Mouse (Mus musculus): ENCODE data around the gene Parvb. TPM values are rescaled to one million over a fixed set of nuclear protein-coding genes. Genes with fewer than 3 reads are reported as not detected.
"Not testable (repeated sequence)": the region's sequence is repeated elsewhere in the genome, so short reads cannot be mapped to it uniquely, and the experiment has no call there.

Parvb gene
- polyA plus RNA-seq, 1 experiment from 2014 or later: 13.5 TPM

DNA sequence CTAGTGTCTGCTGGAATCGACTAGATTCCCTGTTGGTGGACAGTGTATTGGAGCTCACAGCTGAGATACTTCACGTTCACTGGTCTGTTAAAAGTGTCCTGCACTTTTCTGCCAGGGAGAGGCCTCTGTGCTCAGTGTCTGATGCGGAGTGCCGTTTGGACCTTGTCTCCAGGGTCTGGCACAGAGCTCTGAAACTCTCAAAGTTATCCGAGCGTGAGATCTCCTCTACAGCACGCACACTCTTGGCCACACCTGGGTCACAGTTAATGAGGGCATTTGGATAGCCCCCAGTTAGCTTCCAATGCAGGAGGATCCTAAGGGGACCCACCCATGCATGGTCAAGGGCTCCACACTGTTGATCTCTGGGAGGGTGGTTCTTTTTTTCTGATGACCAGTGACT, 46.2 kb downstream of the Parvb start:
- WGBS: 85% methylated on average over 7 of the region's 7 CpGs
- Histone ChIP-seq H3K36me3 (peaks cover 30% of the 10 kb centered on the region), H3K4me2 (no peak overlapping the region)

DNA sequence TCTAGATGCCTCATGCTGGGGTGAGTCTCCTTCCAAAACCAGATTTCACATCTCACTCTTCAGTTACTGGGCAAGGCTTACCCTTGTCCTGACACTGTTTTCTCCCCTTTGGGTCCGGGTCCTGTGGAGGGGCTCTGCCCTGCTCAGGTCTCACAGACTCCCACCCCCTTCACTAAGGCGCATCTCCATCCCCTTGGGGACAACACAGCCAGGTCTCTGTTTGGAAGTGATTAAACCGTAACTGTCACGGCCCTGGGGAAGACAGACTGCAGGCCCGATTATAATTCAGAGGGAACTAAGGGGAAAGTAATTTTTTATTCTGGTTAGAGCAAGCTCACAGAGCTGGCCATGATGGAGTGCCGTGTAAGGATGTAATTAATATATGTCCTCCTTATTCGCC, 46.8 kb downstream of the Parvb start:
- no peak overlapping the region for H3K4me3 ChIP-seq
- no peak for ATAC-seq (replicated peaks; ENCODE audit: insufficient number of reproducible peaks, insufficient read depth, low FRiP score, low read depth)

More for the DNA sequence above, 46.2 kb downstream of the Parvb start:
- no peak overlapping the region for H3K27ac ChIP-seq
- H3K4me1 ChIP-seq (replicated peaks): no peaks in the 10 kb centered on the region
- H3K9me3 ChIP-seq (replicated peaks): no peaks in the 10 kb centered on the region
- H3K9ac ChIP-seq: no peak overlapping the region
- no peak for ATAC-seq (replicated peaks; ENCODE audit: insufficient number of reproducible peaks, insufficient read depth, low FRiP score, low read depth)
- H3K4me3 ChIP-seq: no peak overlapping the region
- no peaks in the 10 kb centered on the region for H3K27me3 ChIP-seq

DNA sequence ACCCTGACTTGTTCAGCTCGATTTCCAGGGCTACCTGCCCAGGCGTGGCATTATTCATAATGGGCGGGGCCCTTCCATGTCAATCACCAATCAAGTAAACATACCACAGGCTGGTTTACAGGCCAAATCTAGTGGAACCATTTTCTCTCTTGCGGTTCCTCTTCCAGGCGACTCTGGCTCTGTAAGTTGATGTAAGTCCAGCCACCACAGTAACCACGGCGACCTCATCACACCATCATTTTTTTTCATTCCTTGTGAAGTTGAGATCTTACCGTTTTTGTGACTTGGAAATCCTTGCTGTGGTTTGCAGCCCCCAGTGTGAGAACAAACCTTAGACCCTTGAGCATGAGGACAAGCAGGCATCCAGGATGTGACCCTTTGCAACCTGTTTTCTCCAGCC, 48.5 kb downstream of the Parvb start:
- Histone ChIP-seq H3K4me1 (replicated peaks) (no peaks in the 10 kb centered on the region), H3K9ac (no peak overlapping the region), H3K4me3 (no peak overlapping the region), H3K9me3 (replicated peaks) (no peaks in the 10 kb centered on the region), H3K4me2 (no peak overlapping the region), H3K27me3 (no peaks in the 10 kb centered on the region), H3K36me3 (peaks cover 15% of the 10 kb centered on the region; the same call in 1 of the 2 replicates), H3K27ac (no peak overlapping the region)
- WGBS: 79% methylated on average over 8 of the region's 8 CpGs
- no peak for ATAC-seq (replicated peaks; ENCODE audit: insufficient number of reproducible peaks, insufficient read depth, low FRiP score, low read depth)

More for the DNA sequence above, 46.8 kb downstream of the Parvb start:
- WGBS: 74% methylated on average over 7 of the region's 7 CpGs
- Histone ChIP-seq H3K27me3 (no peaks in the 10 kb centered on the region), H3K9ac (no peak overlapping the region), H3K9me3 (replicated peaks) (no peaks in the 10 kb centered on the region), H3K36me3 (peaks cover 26% of the 10 kb centered on the region), H3K4me2 (no peak overlapping the region), H3K4me1 (replicated peaks) (no peaks in the 10 kb centered on the region), H3K27ac (no peak overlapping the region)

DNA sequence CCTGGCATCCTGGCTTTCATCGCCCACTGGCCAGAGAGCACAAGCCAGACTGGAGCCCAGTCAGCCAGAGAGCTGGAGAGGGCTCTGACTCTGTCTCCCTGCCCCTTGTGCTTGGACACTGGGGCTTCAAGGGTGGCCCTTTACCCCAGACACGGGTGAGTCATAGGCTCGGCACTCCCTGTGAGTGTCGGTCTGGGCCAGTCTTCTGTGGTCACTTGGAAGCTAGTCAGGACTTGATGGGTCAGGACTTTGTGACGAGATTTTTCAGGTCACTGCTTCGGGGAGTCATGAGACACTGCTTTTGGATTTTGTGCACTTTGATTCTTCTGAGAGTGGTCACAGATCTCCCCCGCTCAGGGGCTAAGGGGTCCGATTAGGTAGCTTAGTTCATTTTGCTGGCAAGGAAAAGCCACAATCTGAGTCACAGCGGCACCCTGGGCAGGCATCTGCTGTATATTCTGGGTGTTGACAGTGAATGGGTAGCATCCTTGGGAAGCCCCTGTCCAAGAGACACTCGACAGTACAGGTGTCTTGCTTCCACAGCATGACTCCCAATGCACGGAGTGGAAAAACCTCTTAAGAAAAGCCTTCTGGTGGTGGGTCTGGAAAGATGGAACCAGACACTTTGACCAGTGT, 49.0 kb downstream of the Parvb start:
- Histone ChIP-seq H3K27me3 (no peaks in the 10 kb centered on the region), H3K9ac (no peak overlapping the region), H3K36me3 (peaks cover 11% of the 10 kb centered on the region; the same call in 1 of the 2 replicates), H3K9me3 (replicated peaks) (no peaks in the 10 kb centered on the region), H3K4me2 (no peak overlapping the region), H3K4me1 (replicated peaks) (no peaks in the 10 kb centered on the region), H3K27ac (no peak overlapping the region), H3K4me3 (no peak overlapping the region)
- 75% methylated on average over 11 of the region's 11 CpGs for WGBS
- ATAC-seq (replicated peaks; ENCODE audit: insufficient number of reproducible peaks, insufficient read depth, low FRiP score, low read depth): no peak

DNA sequence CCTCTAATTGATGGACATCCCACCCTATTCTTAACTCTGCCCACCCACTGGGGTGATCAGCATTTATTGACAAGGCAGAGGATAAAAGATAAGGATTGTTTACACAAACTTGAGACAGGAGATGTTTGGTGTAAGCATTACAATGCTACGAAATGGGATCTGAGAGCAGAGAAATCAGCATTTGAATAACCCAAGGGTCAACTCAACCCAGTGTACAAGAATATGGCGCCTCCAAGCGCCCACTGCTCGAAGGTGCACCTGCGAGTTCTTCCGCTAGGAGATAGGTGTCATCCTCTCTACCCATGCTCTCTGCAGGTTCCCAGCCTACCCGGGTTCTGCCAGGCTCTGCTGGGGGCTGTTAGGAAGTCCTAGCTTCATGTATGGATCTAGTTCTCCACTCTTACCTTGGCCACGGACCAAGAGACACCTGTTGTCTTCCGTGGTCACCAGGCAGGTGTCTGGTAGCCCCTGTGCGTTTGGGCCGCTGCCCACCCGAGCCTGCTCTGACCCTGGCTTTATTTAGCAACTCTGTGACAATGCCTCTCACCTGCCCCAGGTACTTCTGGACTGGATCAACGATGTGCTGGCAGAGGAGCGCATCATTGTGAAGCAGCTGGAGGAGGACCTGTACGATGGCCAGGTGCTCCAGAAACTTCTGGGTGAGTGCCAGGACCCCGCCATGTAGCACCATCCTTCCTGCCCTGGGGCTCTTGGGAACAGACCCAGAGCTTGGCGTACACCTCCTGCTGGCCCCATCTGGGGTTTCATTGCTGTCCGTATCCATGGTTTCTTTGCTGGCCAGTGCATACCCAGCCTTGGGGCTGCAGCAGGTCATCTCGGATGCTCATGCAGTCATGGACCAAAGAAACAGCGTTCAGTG, 50.6 kb downstream of the Parvb start:
- no peaks in the 10 kb centered on the region for H3K9me3 ChIP-seq (replicated peaks)
- no peak overlapping the region for H3K27ac ChIP-seq
- H3K9ac ChIP-seq: no peak overlapping the region
- no peak overlapping the region for H3K4me2 ChIP-seq
- ATAC-seq (replicated peaks; ENCODE audit: insufficient number of reproducible peaks, insufficient read depth, low FRiP score, low read depth): no peak
- H3K27me3 ChIP-seq: no peaks in the 10 kb centered on the region
- H3K36me3 ChIP-seq: peaks cover 9% of the 10 kb centered on the region; the same call in 1 of the 2 replicates
- WGBS: 77% methylated on average over 20 of the region's 20 CpGs
- no peak overlapping the region for H3K4me3 ChIP-seq
- H3K4me1 ChIP-seq (replicated peaks): 0 out of 2 replicates have a peak, but pooled peaks cover 3% of the 10 kb centered on the region

DNA sequence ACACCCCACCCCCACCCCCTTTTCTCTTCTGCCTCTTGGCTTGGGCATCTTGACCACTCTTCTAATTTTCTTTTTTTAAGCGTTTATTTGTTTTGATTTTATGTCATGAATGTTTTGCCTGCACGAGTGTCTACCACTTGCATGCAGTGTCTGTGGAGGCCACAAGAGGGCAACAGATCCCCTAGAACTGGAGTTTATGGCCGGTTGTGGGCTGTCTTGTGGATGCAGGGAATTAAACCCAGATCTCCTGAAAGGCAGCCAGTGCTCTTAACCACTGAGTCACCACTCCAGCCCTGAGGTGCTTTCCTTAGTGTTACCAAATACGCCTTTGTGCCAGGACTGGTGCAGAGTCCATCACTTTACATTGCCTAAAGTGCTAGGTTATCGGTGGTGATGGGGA, 52.2 kb downstream of the Parvb start:
- Histone ChIP-seq H3K9me3 (replicated peaks) (no peaks in the 10 kb centered on the region), H3K36me3 (peaks cover 5% of the 10 kb centered on the region; the same call in 1 of the 2 replicates), H3K4me1 (replicated peaks) (0 out of 2 replicates have a peak, but pooled peaks cover 3% of the 10 kb centered on the region), H3K9ac (no peak overlapping the region), H3K4me3 (no peak overlapping the region), H3K27me3 (no peaks in the 10 kb centered on the region), H3K27ac (no peak overlapping the region), H3K4me2 (no peak overlapping the region)
- WGBS: 70% methylated on average over 5 of the region's 5 CpGs
- no peak for ATAC-seq (replicated peaks; ENCODE audit: insufficient number of reproducible peaks, insufficient read depth, low FRiP score, low read depth)

DNA sequence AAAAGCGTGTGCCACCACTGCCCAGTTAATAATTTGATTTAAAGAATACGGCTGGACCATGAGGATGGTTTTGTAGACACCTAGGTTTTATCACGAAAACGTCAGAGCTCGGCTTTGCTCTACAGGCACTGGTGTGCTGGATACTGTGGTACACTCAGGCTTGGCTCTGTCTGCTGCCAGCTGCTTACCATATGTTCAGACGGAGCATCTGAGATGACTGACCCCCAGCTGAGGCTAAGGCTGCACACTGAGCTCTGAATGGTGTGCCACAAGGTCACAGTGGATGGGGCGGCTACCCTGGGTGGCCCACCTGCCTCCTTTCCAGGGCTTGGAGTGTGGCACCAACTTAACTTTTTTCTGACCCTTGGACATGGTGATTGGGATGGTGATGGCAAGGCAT, 53.6 kb downstream of the Parvb start:
- no peak overlapping the region for H3K4me3 ChIP-seq
- no peak overlapping the region for H3K4me2 ChIP-seq
- H3K36me3 ChIP-seq: no peaks in the 10 kb centered on the region; the same call in 1 of the 2 replicates
- H3K27ac ChIP-seq: no peak overlapping the region
- 86% methylated on average over 7 of the region's 7 CpGs for WGBS
- no peaks in the 10 kb centered on the region for H3K27me3 ChIP-seq
- no peak overlapping the region for H3K9ac ChIP-seq
- ATAC-seq (replicated peaks; ENCODE audit: insufficient number of reproducible peaks, insufficient read depth, low FRiP score, low read depth): no peak
- no peaks in the 10 kb centered on the region for H3K9me3 ChIP-seq (replicated peaks)
- 0 out of 2 replicates have a peak, but pooled peaks cover 3% of the 10 kb centered on the region for H3K4me1 ChIP-seq (replicated peaks)

DNA sequence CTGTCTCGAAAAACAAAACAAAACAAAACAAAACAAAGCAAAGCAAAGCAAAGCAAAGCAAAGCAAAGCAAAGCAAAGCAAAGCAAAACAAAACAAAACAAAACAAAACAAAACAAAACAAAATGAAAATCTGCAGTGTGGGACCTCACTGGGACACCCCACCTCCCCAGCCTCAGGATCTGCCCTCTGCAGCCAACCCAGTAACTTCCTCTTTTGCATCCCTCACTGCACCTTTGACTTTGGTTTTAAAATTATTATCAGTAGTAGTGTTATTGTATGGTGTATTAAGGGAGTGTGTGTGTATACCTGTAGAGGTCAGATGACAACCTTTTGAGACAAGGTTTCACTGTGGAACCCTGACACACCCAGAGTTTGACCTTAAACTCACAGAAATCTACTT, 57.1 kb downstream of the Parvb start:
- WGBS: 92% methylated on average over 1 of the region's 1 CpGs
- not testable (repeated sequence) for H3K9ac ChIP-seq; H3K27me3 ChIP-seq; H3K4me3 ChIP-seq; H3K36me3 ChIP-seq; H3K4me2 ChIP-seq; H3K9me3 ChIP-seq (replicated peaks); ATAC-seq (replicated peaks; ENCODE audit: insufficient number of reproducible peaks, insufficient read depth, low FRiP score, low read depth); H3K4me1 ChIP-seq (replicated peaks); H3K27ac ChIP-seq

DNA sequence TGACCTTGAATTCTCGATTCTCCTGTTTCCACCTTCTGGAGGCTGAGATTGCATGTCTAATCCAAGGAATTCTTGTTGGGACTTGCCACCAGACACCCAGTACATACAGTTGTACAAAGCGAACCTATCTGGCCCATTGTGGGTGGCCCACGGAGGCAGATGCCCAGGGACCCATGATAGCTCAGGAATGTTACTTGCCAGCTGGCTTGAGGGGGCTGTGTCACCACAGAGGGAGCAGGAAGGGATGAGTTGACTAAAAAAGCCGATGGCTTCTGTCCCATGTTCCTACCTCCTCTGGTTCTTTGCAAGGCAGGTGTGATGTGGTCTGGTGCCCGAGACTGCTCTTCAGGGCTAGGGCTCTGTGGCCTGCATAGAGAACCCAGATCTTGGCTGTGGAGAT, 59.3 kb downstream of the Parvb start:
- WGBS: 87% methylated on average over 5 of the region's 5 CpGs
- no peak overlapping the region for H3K4me2 ChIP-seq
- H3K4me3 ChIP-seq: no peak overlapping the region
- peaks cover 15% of the 10 kb centered on the region; the same call in 1 of the 2 replicates for H3K36me3 ChIP-seq
- H3K9ac ChIP-seq: no peak overlapping the region
- H3K4me1 ChIP-seq (replicated peaks): 0 out of 2 replicates have a peak, but pooled peaks cover 3% of the 10 kb centered on the region
- no peak for ATAC-seq (replicated peaks; ENCODE audit: insufficient number of reproducible peaks, insufficient read depth, low FRiP score, low read depth)
- H3K27ac ChIP-seq: no peak overlapping the region
- H3K9me3 ChIP-seq (replicated peaks): no peaks in the 10 kb centered on the region
- no peaks in the 10 kb centered on the region for H3K27me3 ChIP-seq

DNA sequence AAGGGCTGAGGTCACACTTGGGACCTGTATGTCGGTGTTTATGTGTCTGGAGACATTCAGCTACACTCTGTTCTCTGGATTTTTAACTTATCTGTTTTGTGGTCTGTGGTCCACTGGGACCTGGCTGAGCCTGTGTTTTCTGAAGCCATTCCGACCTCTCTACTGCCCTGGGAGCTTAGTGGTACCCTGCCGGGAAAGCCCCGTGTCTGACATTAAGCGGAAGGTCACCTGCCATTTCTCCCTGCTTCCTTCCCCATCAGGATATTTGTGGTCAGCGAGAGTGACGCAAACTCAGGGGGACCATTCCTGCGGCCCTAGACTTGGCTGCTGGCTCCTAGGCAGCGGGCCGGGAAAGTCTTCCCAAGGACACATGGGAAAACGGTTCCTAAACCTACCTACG, 61.7 kb downstream of the Parvb start:
- no peak overlapping the region for H3K9ac ChIP-seq
- no peaks in the 10 kb centered on the region for H3K9me3 ChIP-seq (replicated peaks)
- no peaks in the 10 kb centered on the region for H3K27me3 ChIP-seq
- H3K27ac ChIP-seq: no peak overlapping the region
- H3K4me3 ChIP-seq: no peak overlapping the region
- 76% methylated on average over 12 of the region's 12 CpGs for WGBS
- H3K4me1 ChIP-seq (replicated peaks): no peaks in the 10 kb centered on the region
- ATAC-seq (replicated peaks; ENCODE audit: insufficient number of reproducible peaks, insufficient read depth, low FRiP score, low read depth): no peak
- H3K36me3 ChIP-seq: peaks cover 15% of the 10 kb centered on the region; the same call in 1 of the 2 replicates
- H3K4me2 ChIP-seq: no peak overlapping the region

DNA sequence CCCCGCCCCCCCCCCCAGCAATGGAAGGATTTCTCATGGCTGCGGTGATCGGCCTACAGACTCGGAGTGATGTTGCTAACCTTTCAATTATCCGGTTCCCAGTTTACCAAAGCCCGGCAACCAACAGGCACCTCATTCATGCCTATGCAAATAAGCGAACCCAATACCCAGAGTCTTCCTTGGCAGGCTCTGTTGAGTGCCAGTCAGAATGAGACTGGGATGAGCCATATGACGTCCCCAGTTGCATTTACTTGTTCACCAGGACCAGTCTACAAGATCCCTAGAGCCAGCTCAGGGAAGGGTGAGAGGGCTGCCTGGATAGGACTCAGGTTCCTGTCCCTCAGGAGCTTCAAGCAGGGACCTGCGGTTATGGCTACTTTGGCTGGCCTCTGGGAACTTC, 62.5 kb downstream of the Parvb start:
- WGBS: 87% methylated on average over 9 of the region's 9 CpGs

More for the DNA sequence above, 62.5 kb downstream of the Parvb start:
- no peak overlapping the region for H3K9ac ChIP-seq
- H3K27ac ChIP-seq: no peak overlapping the region
- no peaks in the 10 kb centered on the region for H3K27me3 ChIP-seq
- H3K4me1 ChIP-seq (replicated peaks): no peaks in the 10 kb centered on the region; the same call in 1 of the 2 replicates
- no peaks in the 10 kb centered on the region for H3K9me3 ChIP-seq (replicated peaks)
- no peak overlapping the region for H3K4me3 ChIP-seq
- ATAC-seq (replicated peaks; ENCODE audit: insufficient number of reproducible peaks, insufficient read depth, low FRiP score, low read depth): no peak
- H3K36me3 ChIP-seq: peaks cover 15% of the 10 kb centered on the region; the same call in 1 of the 2 replicates
- H3K4me2 ChIP-seq: no peak overlapping the region
